Mouse (Mus musculus) CH12.LX (cell line): ENCODE data around the gene Hacl1.

Experiments
- CTCF ChIP-seq, 2 experiments: IDR thresholded peaks in 1 of 2; conservative IDR thresholded peaks in 1 of 2; 2 replicates each; pipeline ENCODE4 v1.5.1; 2011 to 2012; ENCODE audit warnings: low read depth in 2 of 2, low read length in 2 of 2, improper control_type of control experiment in 1 of 2, inconsistent platforms in 1 of 2, mild to moderate bottlenecking in 1 of 2, moderate library complexity in 1 of 2
- E2F4 ChIP-seq: IDR thresholded peaks from 2 replicates; pipeline ENCODE4 v1.6.1; 2011; ENCODE audit warnings: low read depth, low read length, improper control_type of control experiment; ENCODE audit not compliant: insufficient replicate concordance
- EP300 ChIP-seq: IDR thresholded peaks from 2 replicates; pipeline ENCODE4 v1.6.1; 2011; ENCODE audit warnings: low read length, improper control_type of control experiment
- MAFK ChIP-seq: IDR thresholded peaks from 2 replicates; pipeline ENCODE4 v1.6.1; 2011; ENCODE audit warnings: low read length, improper control_type of control experiment; ENCODE audit not compliant: insufficient replicate concordance
- MAZ ChIP-seq: IDR thresholded peaks from 2 replicates; pipeline ENCODE4 v1.6.1; 2012; ENCODE audit warnings: low read depth, mild to moderate bottlenecking, inconsistent platforms, low read length, improper control_type of control experiment, moderate library complexity
- MXI1 ChIP-seq: IDR thresholded peaks from 2 replicates; pipeline ENCODE4 v1.6.1; 2011; ENCODE audit warnings: mild to moderate bottlenecking, low read depth, low read length, improper control_type of control experiment
- PAX5 ChIP-seq: IDR thresholded peaks from 2 replicates; pipeline ENCODE4 v1.6.1; 2012; ENCODE audit warnings: low read length, inconsistent platforms, mixed read lengths
- POLR2A ChIP-seq: IDR thresholded peaks from 2 replicates; pipeline ENCODE4 v1.6.1; 2011; ENCODE audit warnings: low read depth, mild to moderate bottlenecking, improper control_type of control experiment, low read length
- SIN3A ChIP-seq: IDR thresholded peaks from 2 replicates; pipeline ENCODE4 v1.6.1; 2012; ENCODE audit warnings: low read length, improper control_type of control experiment, inconsistent platforms
- SMC3 ChIP-seq: IDR thresholded peaks from 2 replicates; pipeline ENCODE4 v1.6.1; 2011; ENCODE audit warnings: low read depth, low read length, improper control_type of control experiment
- TBP ChIP-seq: conservative IDR thresholded peaks from 2 replicates; pipeline ENCODE4 v1.6.1; 2011; ENCODE audit warnings: low read depth, low read length, improper control_type of control experiment
- ZC3H11A ChIP-seq: IDR thresholded peaks from 2 replicates; pipeline ENCODE4 v1.6.1; 2012; ENCODE audit warnings: low read depth, mild to moderate bottlenecking, inconsistent platforms, low read length, improper control_type of control experiment
- ZNF384 ChIP-seq: IDR thresholded peaks from 2 replicates; pipeline ENCODE4 v1.6.1; 2012; ENCODE audit warnings: low read depth, low read length, improper control_type of control experiment, inconsistent platforms

DNA sequence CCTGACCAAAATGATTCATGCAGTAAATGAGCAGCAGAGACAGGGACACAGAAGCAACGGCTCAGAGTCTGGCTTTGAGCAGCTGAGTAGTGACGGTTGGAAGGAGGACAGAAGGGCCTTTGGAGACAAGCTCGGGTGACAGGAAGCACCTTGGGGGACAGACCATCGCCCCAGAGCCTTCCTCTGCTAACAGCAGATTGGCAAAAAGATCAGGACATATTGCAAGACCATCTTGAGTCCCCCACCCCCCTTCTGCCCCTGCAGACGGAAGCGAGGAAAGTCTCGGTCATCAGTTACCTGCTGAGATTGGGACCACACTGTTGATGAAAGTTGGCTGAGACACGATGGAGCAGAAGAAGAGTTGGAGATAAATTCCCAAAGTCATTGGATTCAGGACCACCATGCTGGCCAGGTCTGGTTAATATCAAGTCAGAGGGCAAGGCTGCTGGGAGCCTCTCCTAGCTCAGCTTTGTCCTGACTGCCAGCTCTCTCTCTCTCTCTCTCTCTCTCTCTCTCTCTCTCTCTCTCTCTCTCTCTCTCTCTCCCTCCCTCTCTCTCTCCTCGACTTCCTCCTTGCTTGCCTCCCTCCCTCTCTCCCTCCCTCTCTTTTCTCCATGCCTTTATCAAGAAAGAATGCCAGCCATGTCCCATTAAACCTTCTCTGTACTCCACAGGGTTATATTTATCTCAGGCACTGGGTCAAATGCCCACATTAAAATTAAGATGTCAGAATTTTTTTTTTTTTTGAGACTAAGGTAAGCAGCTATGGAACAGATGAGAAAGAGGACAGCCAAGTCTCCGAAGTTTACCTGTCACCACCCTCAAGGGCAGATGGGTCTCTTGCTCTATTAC is 64.0 kb downstream of the Hacl1 start:
- TF ChIP-seq PAX5 = no peak
- TF ChIP-seq ZNF384 = no peak
- no peak for TF ChIP-seq CTCF (conservative IDR thresholded peaks at IDR 0.05 in 1 of 2, IDR thresholded peaks at IDR 0.05 in 1 of 2; ENCODE audit: low read depth in 2 of 2, low read length in 2 of 2)
- TF ChIP-seq ZC3H11A = no peak
- no peak for TF ChIP-seq SMC3
- TF ChIP-seq SIN3A = no peak
- no peak for TF ChIP-seq POLR2A
- no peak for TF ChIP-seq MXI1
- no peak for TF ChIP-seq EP300
- TF ChIP-seq TBP = no peak
- no peak for TF ChIP-seq E2F4
- no peak for TF ChIP-seq MAZ
- TF ChIP-seq MAFK = no peak
